ENCODE assay signal across 8 mouse cellular contexts in the genomic region with DNA sequence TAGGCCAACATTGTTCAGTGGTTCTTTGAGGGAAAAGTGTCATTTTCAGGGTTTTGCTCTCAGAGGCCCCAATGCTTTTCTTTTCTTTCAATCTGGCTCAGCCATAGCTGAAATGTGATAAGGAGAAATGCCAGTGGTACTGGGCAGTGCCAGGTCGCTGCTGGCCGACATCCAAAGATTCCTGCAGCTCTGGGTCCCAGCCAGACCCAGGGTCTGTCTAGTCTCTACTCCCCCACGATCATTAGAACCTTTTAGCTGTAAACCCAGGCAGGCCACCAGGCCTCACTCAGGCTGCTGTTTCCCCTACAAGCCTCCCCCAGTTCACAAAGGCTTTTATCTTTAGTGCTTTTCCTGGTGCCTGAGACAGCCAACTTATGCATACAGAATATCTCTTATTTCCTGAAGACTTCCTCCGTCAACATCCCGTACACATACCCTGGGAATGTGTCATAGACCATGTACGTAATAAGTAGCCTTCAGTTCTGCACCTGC. TPM values are rescaled to one million over a fixed set of nuclear protein-coding genes. Genes with fewer than 3 reads are reported as not detected.
A peak's percentile ranks its signal among the peaks of the same experiment; 100 is the strongest.
DNase-seq lines count a peak whose midpoint lies in the region; ATAC-seq lines count a peak whose summit lies in the region.

No protein-coding gene starts in this region.

- WGBS in neural tube, embryonic 13.5 days: 70% methylated on average over 6 of the region's 6 CpGs
- 26% methylated on average over 6 of the region's 6 CpGs for WGBS in heart, embryonic 12.5 days

- H3K27ac ChIP-seq in neural tube, embryonic 13.5 days (replicated peaks): peak overlapping the region; percentile 63
- peak overlapping the region; percentile 95 for H3K27ac ChIP-seq in heart, embryonic 12.5 days (ENCODE audit: poor library complexity, severe bottlenecking)

- peaks cover 59% of the 10 kb centered on the region for H3K4me1 ChIP-seq in neural tube, embryonic 13.5 days (replicated peaks)
- H3K4me1 ChIP-seq in heart, embryonic 12.5 days (replicated peaks): peaks cover 88% of the 10 kb centered on the region

- DNase-seq in neural tube, embryonic 10.5 days (ENCODE audit: extremely low spot score, low spot score): no peak
- peak; percentile 71 to 76 for DNase-seq in cerebellum, adult 18-20 months
- peak; percentile 54 to 61 for DNase-seq in kidney, postnatal 4 days
- peak; percentile 84 for DNase-seq in testis, postnatal 10 days (ENCODE audit: low spot score)
- DNase-seq in spleen, postnatal 36 days (ENCODE audit: low spot score in 2 of 2): no peak

- 0 out of 2 replicates have a peak overlapping the region, but pooled peaks have one; percentile 34 for H3K9ac ChIP-seq in neural tube, embryonic 13.5 days
- peak overlapping the region; percentile 41; the same call in 1 of the 2 replicates for H3K9ac ChIP-seq in heart, embryonic 12.5 days

- H3K36me3 ChIP-seq in neural tube, embryonic 13.5 days: 0 out of 2 replicates have a peak, but pooled peaks cover 4% of the 10 kb centered on the region
- H3K36me3 ChIP-seq in heart, embryonic 12.5 days: peaks cover 12% of the 10 kb centered on the region

- ATAC-seq in neural tube, embryonic 13.5 days (ENCODE audit: low read depth): peak; percentile 45; the same call in 1 of the 2 replicates
- ATAC-seq in heart, embryonic 12.5 days (ENCODE audit: insufficient number of reproducible peaks, low FRiP score): peak; percentile 39; the same call in 1 of the 2 replicates
- no peak for ATAC-seq in activated CD4-positive, CD25-positive, alpha-beta regulatory T cell, adult 4 months

- no peaks in the 10 kb centered on the region for H3K27me3 ChIP-seq in neural tube, embryonic 13.5 days
- no peaks in the 10 kb centered on the region for H3K27me3 ChIP-seq in heart, embryonic 12.5 days (replicated peaks)

- no peak overlapping the region for H3K4me2 ChIP-seq in neural tube, embryonic 13.5 days
- H3K4me2 ChIP-seq in heart, embryonic 12.5 days: peak overlapping the region; percentile 22

- no peaks in the 10 kb centered on the region for H3K9me3 ChIP-seq in neural tube, embryonic 13.5 days
- no peaks in the 10 kb centered on the region for H3K9me3 ChIP-seq in heart, embryonic 12.5 days (replicated peaks)

- no peak overlapping the region for H3K4me3 ChIP-seq in neural tube, embryonic 13.5 days
- H3K4me3 ChIP-seq in heart, embryonic 12.5 days: no peak overlapping the region

RNA-seq across cellular contexts. Expression of gene C1qtnf9, which starts 26.4 kb away (rescaled TPM):
- polyA plus RNA-seq in neural tube, embryonic 13.5 days (2015; fragmentation: Nextera tagmentation; extraction: Ambion mirVana): 0.10 and 0.25 TPM in 2 replicates
- 0.20 TPM in 1 of 2 replicates, not detected in the other for polyA plus RNA-seq in heart, embryonic 12.5 days (2016; fragmentation: Nextera tagmentation; extraction: Ambion mirVana)
- polyA plus RNA-seq in activated CD4-positive, CD25-positive, alpha-beta regulatory T cell, adult 4 months (2017; shearing (Covaris generic)): not detected

RNA-seq across cellular contexts. Expression of gene Mipep, which starts 42.8 kb away (rescaled TPM):
- polyA plus RNA-seq in neural tube, embryonic 13.5 days (2015; fragmentation: Nextera tagmentation; extraction: Ambion mirVana): 16.1 and 16.9 TPM in 2 replicates
- polyA plus RNA-seq in heart, embryonic 12.5 days (2016; fragmentation: Nextera tagmentation; extraction: Ambion mirVana): 29.5 and 31.4 TPM in 2 replicates
- 1 to 10 TPM; 1.2 to 1.5 TPM for polyA plus RNA-seq in activated CD4-positive, CD25-positive, alpha-beta regulatory T cell, adult 4 months (2017; shearing (Covaris generic))

Comparison
In these comparisons a context has a peak if more than half of its experiments do, and no peak if none do; other contexts are left out.
1. DNase-seq: peak in cerebellum, adult 18-20 months (2 of 2), kidney, postnatal 4 days (2 of 2) and testis, postnatal 10 days (single experiment); none in neural tube, embryonic 10.5 days (single experiment) and spleen, postnatal 36 days (0 of 2).